Mouse (Mus musculus): ENCODE measurements around the gene Snupn.

GRCm38 (mm10) chr9:56956966-56957675 is 6.4 kb downstream of the Snupn start:
- TF ChIP-seq CTCF (IDR thresholded peaks at IDR 0.05; ENCODE audit: borderline replicate concordance, extremely low read depth, insufficient read depth, insufficient read length), result no peak
- no peak for TF ChIP-seq POLR2A (IDR thresholded peaks at IDR 0.05; ENCODE audit: borderline replicate concordance, extremely low read depth, insufficient read depth, insufficient read length, poor library complexity, severe bottlenecking)

Data from brain, embryonic 14.5 days (tissue).